Mouse (Mus musculus) urinary bladder, postnatal 25 days (tissue): ENCODE results near the gene Slc39a9.

Source experiments
- DNase-seq: peaks from one replicate; pipeline ENCODE4 v3.0.0; 2022; ENCODE audit warnings: low spot score

The Slc39a9 gene

GRCm38 (mm10) chr12:80653951-80654658, 10.4 kb downstream of the Slc39a9 start:
- DNase-seq: peak; percentile 28

DNA sequence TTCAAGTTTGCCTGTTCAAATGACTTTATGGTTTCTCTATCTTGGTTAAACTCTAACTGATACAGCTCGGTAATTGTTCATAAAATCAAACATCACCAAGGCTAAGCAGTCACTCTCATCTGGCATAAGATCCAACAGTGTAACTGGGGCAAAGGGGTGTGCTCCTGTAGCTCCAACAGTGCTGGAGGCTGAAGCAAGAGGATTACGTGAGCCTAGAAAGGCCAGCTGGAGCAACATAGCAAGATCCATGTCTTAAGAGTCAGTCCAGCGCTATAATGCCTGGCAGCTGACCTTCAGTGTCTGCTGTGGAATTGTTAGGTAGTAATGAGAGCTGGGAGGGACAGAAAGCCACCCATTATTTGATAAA, 11.0 kb downstream of the Slc39a9 start:
- no peak for DNase-seq

- DNase-seq: no peak
These were observed 15.0 kb downstream of the Slc39a9 start for GRCm38 (mm10) chr12:80658661-80659060.

DNA sequence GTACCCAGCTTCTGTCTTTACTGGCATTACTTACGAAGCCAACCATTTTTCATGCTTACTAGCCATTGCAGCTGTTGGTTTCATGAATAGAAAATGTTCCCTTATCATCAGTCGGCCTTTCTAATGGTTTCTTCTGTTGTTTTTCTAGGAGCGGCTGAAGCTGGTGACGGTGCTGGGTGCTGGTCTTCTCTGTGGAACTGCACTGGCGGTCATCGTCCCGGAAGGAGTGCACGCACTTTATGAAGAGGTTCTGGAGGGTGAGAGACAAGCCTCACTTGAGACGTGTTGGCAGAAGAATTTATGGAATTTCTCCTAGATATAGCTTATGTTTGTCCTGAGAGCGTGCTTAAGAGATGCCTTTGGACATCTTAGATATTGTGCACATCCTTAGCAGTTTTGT, 18.6 kb downstream of the Slc39a9 start:
- DNase-seq: no peak

- DNase-seq: no peak
These were observed 20.3 kb downstream of the Slc39a9 start for GRCm38 (mm10) chr12:80663935-80664334.

DNA sequence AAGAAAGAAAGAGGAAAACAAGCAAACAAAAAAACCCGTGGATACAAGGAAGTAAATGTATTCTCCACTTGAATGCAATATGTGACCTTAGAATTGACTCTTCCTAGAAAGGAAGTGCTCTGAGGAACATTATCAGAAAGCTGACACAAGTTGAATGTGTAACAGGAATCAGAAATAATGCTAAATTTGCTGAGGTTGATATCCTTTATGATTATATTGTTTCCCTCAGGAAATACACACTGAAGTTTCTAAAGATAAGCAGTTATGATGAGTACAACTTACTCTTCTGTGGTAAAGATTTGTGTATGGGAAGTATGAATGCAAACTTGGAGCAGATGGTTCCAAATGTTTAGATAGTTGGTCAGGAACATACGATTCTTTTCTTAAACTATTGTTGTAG, 24.7 kb downstream of the Slc39a9 start:
- DNase-seq: no peak

DNA sequence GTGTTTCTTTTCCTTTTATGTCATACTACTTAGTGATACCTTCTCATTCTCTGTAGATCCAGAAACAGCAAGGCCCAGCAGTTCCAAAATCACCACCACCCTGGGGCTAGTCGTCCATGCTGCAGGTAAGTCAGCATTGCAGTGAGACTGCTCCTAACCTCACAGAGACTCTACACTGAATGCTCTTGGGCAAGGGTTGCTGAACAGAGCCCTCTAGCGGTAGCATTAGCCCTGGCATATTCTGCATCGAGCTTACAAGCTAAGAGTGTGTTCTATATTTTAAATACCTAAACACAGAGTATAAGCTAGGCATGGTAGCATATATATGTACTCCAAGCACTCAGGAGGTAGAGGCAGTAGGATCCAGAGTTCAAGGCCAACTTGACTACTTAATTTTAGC, 29.5 kb downstream of the Slc39a9 start:
- DNase-seq: peak; percentile 49

DNA sequence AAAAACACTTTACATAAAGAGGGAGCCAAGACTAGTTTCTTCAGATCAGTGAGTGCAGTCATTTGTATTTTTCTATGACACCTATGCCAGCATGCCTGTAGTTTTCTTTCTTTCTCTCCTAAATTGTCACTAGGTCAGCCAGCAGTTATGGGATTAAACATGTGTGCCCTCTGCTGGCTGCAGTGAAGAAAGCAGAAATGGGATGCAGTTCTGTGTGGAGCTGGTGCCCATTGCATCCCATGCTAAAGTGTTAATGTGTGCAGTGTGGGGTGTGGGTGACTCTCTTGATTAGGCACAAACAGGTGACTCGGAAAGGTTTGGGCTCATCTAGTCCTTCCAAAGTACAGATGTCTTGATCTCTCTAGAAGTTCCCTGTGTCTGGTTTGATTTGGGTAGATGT, 37.7 kb downstream of the Slc39a9 start:
- peak; percentile 20 for DNase-seq

DNA sequence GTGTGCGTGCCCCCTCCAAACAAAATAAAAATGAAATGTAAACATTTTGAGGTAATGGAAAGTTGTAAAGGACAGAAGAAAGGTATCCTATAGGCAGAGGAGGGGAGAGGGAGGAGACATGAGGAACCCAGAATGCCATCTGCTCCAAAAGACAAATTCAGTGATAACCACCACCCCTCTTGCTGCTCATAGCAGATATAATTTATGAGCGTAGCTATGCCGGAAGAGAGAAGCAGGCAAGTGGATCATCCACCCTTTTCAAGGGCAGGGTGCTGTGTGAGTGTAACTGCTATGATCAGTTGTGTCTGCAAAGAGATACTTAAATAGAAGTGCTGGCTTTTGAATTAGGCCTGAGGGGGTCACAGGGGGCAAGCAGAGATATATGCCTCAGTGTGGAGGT, 39.9 kb downstream of the Slc39a9 start:
- no peak for DNase-seq

GRCm38 (mm10) chr12:80684316-80684715, 40.6 kb downstream of the Slc39a9 start:
- no peak for DNase-seq

DNA sequence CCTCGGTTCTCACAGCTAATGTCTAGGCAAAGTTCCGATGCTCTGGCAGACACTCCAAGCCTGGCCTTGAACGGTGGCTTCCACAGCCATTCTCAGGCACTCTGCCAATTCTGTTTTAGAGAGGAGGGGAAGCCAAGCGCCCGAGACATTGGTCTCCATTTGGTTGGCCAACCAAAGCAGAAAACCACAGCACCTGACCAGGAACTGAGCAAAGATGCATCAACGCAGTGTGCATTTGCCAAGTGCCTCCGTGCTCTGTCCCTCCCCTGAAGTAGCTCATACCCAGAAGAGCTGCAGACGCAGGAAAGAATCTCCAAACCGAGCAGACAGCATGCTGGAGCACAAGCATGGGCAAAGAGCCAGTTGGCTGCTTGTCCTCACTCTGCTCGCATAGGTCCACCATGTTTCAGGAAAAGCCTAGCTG, 44.1 kb downstream of the Slc39a9 start:
- DNase-seq: no peak

- DNase-seq: no peak
These were observed 46.0 kb downstream of the Slc39a9 start for GRCm38 (mm10) chr12:80689696-80690095.

GRCm38 (mm10) chr12:80691671-80692091, 48.0 kb downstream of the Slc39a9 start:
- no peak for DNase-seq

DNA sequence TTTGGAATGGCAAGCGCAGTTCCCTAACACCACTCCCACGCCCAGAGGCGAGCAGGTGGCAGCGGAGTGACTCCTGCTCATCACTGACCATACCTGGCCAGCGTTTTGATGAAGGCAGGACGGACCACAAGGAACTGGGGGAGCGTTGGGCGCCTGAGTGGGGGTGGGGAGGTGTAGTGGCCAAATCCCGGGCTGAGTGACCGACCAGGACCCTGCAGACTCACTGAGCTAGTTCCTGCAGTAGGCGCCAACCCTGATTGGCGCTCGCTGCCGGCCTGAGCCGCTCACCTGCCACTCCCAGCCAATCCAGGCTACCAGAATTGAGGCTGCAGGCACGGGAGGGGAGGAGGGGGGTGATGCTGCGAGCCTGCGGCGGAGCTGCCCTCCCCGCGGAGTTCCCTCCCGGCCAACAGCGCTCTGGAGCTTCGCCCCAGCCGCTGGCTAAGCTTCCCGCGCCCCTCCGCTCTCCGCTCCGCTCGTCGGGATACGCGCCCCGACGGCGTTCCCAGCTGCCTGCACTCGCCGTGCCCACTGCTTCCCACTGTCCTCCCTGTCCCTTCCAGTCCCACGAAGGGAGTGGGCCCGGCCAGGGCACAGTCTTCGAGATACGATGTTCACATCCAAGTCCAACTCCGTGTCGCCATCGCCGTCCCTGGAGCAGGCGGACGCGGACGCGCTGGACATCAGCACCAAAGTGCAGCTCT, 48.7 kb downstream of the Slc39a9 start, which contains the start of gene Plekhd1:
Gene Plekhd1, plus strand, starts transcription at position 323 of the 704 bp plus-strand sequence.
- peak; percentile 49 for DNase-seq

GRCm38 (mm10) chr12:80693700-80694099, 50.0 kb downstream of the Slc39a9 start:
- no peak for DNase-seq

DNA sequence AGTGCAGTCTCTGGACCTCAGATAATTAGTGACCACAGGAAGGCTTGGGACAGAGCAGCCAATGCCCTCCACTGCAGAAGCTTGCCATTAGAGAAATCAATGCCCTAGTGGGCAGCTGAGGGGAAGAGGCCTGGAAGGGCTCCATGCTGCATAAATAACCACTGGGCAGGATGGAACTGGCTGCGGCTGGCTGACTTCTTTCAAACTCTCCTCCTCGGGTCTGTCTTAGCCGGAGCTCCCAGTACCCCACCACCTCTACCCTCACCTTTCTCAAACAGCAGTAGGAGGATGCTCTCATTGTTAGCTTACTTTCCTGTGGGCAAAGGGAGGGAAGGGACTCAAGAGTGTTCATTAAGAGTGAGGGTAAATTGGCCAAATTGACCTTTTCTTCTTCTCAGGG, 51.3 kb downstream of the Slc39a9 start:
- DNase-seq: no peak

DNA sequence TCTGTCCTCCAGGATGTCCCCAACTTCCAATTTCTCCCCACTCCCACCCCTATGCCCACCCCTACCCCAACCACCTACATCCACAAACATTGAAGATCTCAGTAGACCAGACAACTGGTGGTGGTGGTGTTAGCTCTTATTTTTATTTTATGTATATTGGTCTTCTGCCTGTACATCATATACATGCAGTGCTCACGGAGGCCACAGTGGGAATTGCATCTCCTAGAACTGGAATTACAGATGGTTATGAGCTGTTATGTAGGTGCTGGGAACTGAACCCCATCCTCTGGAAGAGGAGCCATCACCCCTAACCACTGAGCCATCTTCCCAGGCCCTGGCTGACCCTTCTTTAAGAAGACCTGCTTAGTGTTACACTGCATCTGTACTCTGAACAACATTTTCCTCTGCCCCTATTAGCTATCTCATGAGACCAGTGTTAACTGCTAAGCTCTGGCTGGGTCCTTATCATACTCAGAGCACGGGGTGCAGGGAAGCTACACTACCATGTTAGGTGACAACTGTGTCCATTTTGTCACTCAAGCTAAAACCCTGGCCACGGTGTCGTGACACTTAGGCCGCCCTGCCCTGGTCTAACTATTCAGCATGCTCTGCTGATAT, 55.0 kb downstream of the Slc39a9 start:
- DNase-seq: no peak

GRCm38 (mm10) chr12:80699144-80699531, 55.5 kb downstream of the Slc39a9 start:
- no peak for DNase-seq

- DNase-seq: no peak
These were observed 57.6 kb downstream of the Slc39a9 start for GRCm38 (mm10) chr12:80701332-80701731.

- DNase-seq: no peak
These were observed 62.7 kb downstream of the Slc39a9 start for GRCm38 (mm10) chr12:80706208-80706914.

GRCm38 (mm10) chr12:80706915-80707604, 63.4 kb downstream of the Slc39a9 start:
- no peak for DNase-seq

DNA sequence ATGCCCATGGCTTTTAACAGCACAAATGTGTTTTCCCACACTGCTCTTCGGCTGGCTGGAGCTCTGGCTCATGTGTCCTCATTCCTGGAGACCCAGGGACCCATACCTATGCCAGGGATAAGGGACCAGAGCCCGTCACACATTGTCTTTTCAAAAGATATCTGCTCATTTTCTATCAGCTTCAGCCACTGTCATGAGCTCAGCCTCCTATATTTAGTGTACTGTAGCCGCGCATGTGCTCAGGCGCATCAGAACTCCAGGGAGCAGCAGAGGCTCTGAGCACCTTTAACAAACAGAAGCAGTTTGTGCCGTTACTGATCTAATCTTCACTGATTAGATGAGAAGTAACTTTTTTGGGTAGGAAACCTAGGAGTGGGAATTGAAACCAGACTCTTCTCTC, 72.2 kb downstream of the Slc39a9 start:
- no peak for DNase-seq
